Mouse (Mus musculus): Measurements from ENCODE around the gene Maml3. TPM values are rescaled to one million over a fixed set of nuclear protein-coding genes. Genes with fewer than 3 reads are reported as not detected.

Maml3 gene
- polyA plus RNA-seq, 1 experiment from 2014 or later = 5.4 TPM

GRCm38 (mm10) chr3:52044651-52045050, 60.2 kb downstream of the Maml3 start:
- Histone ChIP-seq H3K27ac (peak overlapping the region; percentile 95), H3K4me1 (replicated peaks) (peaks cover 40% of the 10 kb centered on the region), H3K4me3 (replicated peaks) (peak overlapping the region; percentile 11; the same call in 1 of the 2 replicates), H3K27me3 (no peaks in the 10 kb centered on the region), H3K4me2 (peak overlapping the region; percentile 62), H3K9me3 (no peaks in the 10 kb centered on the region), H3K9ac (replicated peaks) (peak overlapping the region; percentile 42; the same call in 1 of the 2 replicates), H3K36me3 (no peaks in the 10 kb centered on the region)
- ATAC-seq (ENCODE audit: insufficient number of reproducible peaks, insufficient read depth, low FRiP score, low TSS enrichment, low read depth) = no peak
- WGBS = 2% methylated on average over 14 of the region's 14 CpGs

GRCm38 (mm10) chr3:52043847-52044246, 61.0 kb downstream of the Maml3 start:
- H3K36me3 ChIP-seq = no peaks in the 10 kb centered on the region
- peak overlapping the region; percentile 95 for H3K27ac ChIP-seq
- no peak overlapping the region for H3K9ac ChIP-seq (replicated peaks)
- 39% methylated on average over 4 of the region's 4 CpGs for WGBS
- no peak overlapping the region for H3K4me3 ChIP-seq (replicated peaks)
- H3K4me2 ChIP-seq = no peak overlapping the region
- H3K9me3 ChIP-seq = no peaks in the 10 kb centered on the region
- ATAC-seq (ENCODE audit: insufficient number of reproducible peaks, insufficient read depth, low FRiP score, low TSS enrichment, low read depth) = no peak
- H3K4me1 ChIP-seq (replicated peaks) = peaks cover 40% of the 10 kb centered on the region
- H3K27me3 ChIP-seq = no peaks in the 10 kb centered on the region

DNA sequence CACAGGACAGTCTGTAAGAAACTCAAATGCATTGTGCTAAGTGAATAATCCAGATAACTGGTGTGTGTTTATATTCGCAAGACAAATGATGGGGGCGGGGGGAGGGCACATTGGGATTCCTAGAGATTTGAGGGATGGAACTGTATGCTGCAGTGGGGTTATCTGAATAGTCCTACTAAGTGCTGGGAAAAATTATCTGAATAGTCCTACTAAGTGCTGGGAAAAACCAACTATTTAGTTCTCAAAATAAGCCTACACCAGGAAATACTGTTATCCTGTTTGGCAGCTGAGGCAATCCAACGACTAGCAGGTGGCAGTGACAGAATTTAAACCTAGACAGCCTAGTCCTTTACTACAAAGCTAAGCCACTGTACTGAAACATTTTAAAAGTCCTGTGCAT, 62.2 kb downstream of the Maml3 start:
- Histone ChIP-seq H3K9me3 (no peaks in the 10 kb centered on the region), H3K36me3 (no peaks in the 10 kb centered on the region), H3K27me3 (no peaks in the 10 kb centered on the region), H3K9ac (replicated peaks) (no peak overlapping the region), H3K4me3 (replicated peaks) (no peak overlapping the region), H3K4me2 (no peak overlapping the region), H3K27ac (no peak overlapping the region), H3K4me1 (replicated peaks) (peaks cover 42% of the 10 kb centered on the region)
- ATAC-seq (ENCODE audit: insufficient number of reproducible peaks, insufficient read depth, low FRiP score, low TSS enrichment, low read depth) = no peak
- 83% methylated on average over 3 of the region's 3 CpGs for WGBS

- peaks cover 44% of the 10 kb centered on the region for H3K4me1 ChIP-seq (replicated peaks)
- 90% methylated on average over 7 of the region's 7 CpGs for WGBS
- H3K4me2 ChIP-seq = no peak overlapping the region
- H3K9me3 ChIP-seq = no peaks in the 10 kb centered on the region
- H3K36me3 ChIP-seq = no peaks in the 10 kb centered on the region
- H3K27ac ChIP-seq = no peak overlapping the region
- ATAC-seq (ENCODE audit: insufficient number of reproducible peaks, insufficient read depth, low FRiP score, low TSS enrichment, low read depth) = no peak
- H3K9ac ChIP-seq (replicated peaks) = no peak overlapping the region
- no peaks in the 10 kb centered on the region for H3K27me3 ChIP-seq
- H3K4me3 ChIP-seq (replicated peaks) = no peak overlapping the region
These were observed 64.9 kb downstream of the Maml3 start for GRCm38 (mm10) chr3:52039958-52040357.

- Histone ChIP-seq H3K4me3 (replicated peaks) (no peak overlapping the region), H3K27ac (no peak overlapping the region), H3K4me2 (no peak overlapping the region), H3K36me3 (no peaks in the 10 kb centered on the region), H3K4me1 (replicated peaks) (peaks cover 44% of the 10 kb centered on the region), H3K27me3 (no peaks in the 10 kb centered on the region), H3K9ac (replicated peaks) (no peak overlapping the region), H3K9me3 (no peaks in the 10 kb centered on the region)
- ATAC-seq (ENCODE audit: insufficient number of reproducible peaks, insufficient read depth, low FRiP score, low TSS enrichment, low read depth) = no peak
- 18% methylated on average over 4 of the region's 5 CpGs for WGBS
These were observed 67.6 kb downstream of the Maml3 start for GRCm38 (mm10) chr3:52037260-52037659.

DNA sequence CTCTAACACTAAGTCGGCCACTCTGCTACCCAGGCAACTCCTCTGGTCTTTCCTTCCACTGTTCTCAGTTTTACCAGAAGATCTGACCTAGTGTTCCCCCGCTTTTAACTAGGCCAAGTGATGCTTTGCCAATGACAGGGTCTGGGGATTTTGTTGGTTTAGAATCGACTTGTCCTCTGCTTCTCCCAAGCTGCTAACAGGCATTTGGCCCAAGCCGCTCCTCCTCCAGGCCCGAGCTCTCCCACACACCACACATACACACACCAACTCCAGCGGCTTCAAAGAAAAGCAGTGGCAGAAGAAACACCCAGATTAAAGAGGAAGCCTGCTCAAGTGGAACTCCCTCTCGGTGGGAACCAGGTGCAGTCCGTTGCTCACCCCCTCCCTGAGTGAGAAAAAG, 69.5 kb downstream of the Maml3 start:
- no peak overlapping the region for H3K4me3 ChIP-seq (replicated peaks)
- 34% methylated on average over 8 of the region's 8 CpGs for WGBS
- H3K9ac ChIP-seq (replicated peaks) = no peak overlapping the region
- no peaks in the 10 kb centered on the region for H3K27me3 ChIP-seq
- H3K9me3 ChIP-seq = no peaks in the 10 kb centered on the region
- ATAC-seq (ENCODE audit: insufficient number of reproducible peaks, insufficient read depth, low FRiP score, low TSS enrichment, low read depth) = no peak
- no peaks in the 10 kb centered on the region for H3K36me3 ChIP-seq
- H3K27ac ChIP-seq = no peak overlapping the region
- H3K4me2 ChIP-seq = no peak overlapping the region
- H3K4me1 ChIP-seq (replicated peaks) = peaks cover 42% of the 10 kb centered on the region

- Histone ChIP-seq H3K4me1 (replicated peaks) (peaks cover 52% of the 10 kb centered on the region), H3K36me3 (no peaks in the 10 kb centered on the region), H3K4me2 (peak overlapping the region; percentile 35), H3K27ac (0 out of 2 replicates have a peak overlapping the region, but pooled peaks have one; percentile 26), H3K9ac (replicated peaks) (no peak overlapping the region), H3K9me3 (no peaks in the 10 kb centered on the region), H3K27me3 (no peaks in the 10 kb centered on the region), H3K4me3 (replicated peaks) (no peak overlapping the region)
- no peak for ATAC-seq (ENCODE audit: insufficient number of reproducible peaks, insufficient read depth, low FRiP score, low TSS enrichment, low read depth)
- 8% methylated on average over 14 of the region's 14 CpGs for WGBS
These were observed 70.9 kb downstream of the Maml3 start for GRCm38 (mm10) chr3:52033857-52034588.

DNA sequence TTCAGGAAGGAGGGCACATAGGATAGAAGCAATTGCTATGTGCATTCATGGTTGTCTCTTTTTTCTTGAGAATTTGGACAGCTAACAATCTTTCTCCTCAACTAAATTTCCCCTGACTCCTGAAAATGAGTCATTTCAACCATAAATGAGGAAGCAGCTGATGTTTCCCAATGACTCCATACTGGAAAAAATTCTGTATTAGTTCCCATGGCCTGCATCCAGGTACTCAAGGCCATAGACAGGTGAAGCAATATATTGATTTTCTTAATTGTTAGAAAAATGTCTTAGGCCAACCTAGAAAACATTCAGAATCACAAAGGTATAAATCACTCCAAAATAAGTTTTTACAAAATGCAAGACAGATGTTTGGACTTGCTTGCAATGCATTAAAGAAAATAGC, 73.5 kb downstream of the Maml3 start:
- no peak overlapping the region for H3K9ac ChIP-seq (replicated peaks)
- peaks cover 48% of the 10 kb centered on the region for H3K4me1 ChIP-seq (replicated peaks)
- H3K27me3 ChIP-seq = no peaks in the 10 kb centered on the region
- no peak overlapping the region for H3K4me2 ChIP-seq
- no peak overlapping the region for H3K4me3 ChIP-seq (replicated peaks)
- no peak overlapping the region for H3K27ac ChIP-seq
- H3K36me3 ChIP-seq = no peaks in the 10 kb centered on the region
- no peak for ATAC-seq (ENCODE audit: insufficient number of reproducible peaks, insufficient read depth, low FRiP score, low TSS enrichment, low read depth)
- H3K9me3 ChIP-seq = no peaks in the 10 kb centered on the region

GRCm38 (mm10) chr3:52030114-52030513, 74.8 kb downstream of the Maml3 start:
- ATAC-seq (ENCODE audit: insufficient number of reproducible peaks, insufficient read depth, low FRiP score, low TSS enrichment, low read depth) = no peak
- no peaks in the 10 kb centered on the region for H3K27me3 ChIP-seq
- no peaks in the 10 kb centered on the region for H3K9me3 ChIP-seq
- H3K4me2 ChIP-seq = peak overlapping the region; percentile 39
- H3K27ac ChIP-seq = no peak overlapping the region
- WGBS = 50% methylated on average over 10 of the region's 10 CpGs
- peak overlapping the region; percentile 9; the same call in 1 of the 2 replicates for H3K4me3 ChIP-seq (replicated peaks)
- no peak overlapping the region for H3K9ac ChIP-seq (replicated peaks)
- H3K36me3 ChIP-seq = no peaks in the 10 kb centered on the region
- peaks cover 43% of the 10 kb centered on the region for H3K4me1 ChIP-seq (replicated peaks)

GRCm38 (mm10) chr3:52029661-52030081, 75.2 kb downstream of the Maml3 start:
- peaks cover 38% of the 10 kb centered on the region for H3K4me1 ChIP-seq (replicated peaks)
- H3K36me3 ChIP-seq = no peaks in the 10 kb centered on the region
- no peak for ATAC-seq (ENCODE audit: insufficient number of reproducible peaks, insufficient read depth, low FRiP score, low TSS enrichment, low read depth)
- no peak overlapping the region for H3K27ac ChIP-seq
- H3K4me2 ChIP-seq = peak overlapping the region; percentile 39
- WGBS = 21% methylated on average over 12 of the region's 12 CpGs
- no peaks in the 10 kb centered on the region for H3K9me3 ChIP-seq
- no peaks in the 10 kb centered on the region for H3K27me3 ChIP-seq
- 0 out of 2 replicates have a peak overlapping the region, but pooled peaks have one; percentile 23 for H3K9ac ChIP-seq (replicated peaks)
- H3K4me3 ChIP-seq (replicated peaks) = peak overlapping the region; percentile 9; the same call in 1 of the 2 replicates

- ATAC-seq (ENCODE audit: insufficient number of reproducible peaks, insufficient read depth, low FRiP score, low TSS enrichment, low read depth) = no peak
- no peaks in the 10 kb centered on the region for H3K27me3 ChIP-seq
- no peak overlapping the region for H3K4me2 ChIP-seq
- H3K36me3 ChIP-seq = no peaks in the 10 kb centered on the region
- no peak overlapping the region for H3K27ac ChIP-seq
- peaks cover 23% of the 10 kb centered on the region for H3K4me1 ChIP-seq (replicated peaks)
- WGBS = 70% methylated on average over 7 of the region's 7 CpGs
- no peaks in the 10 kb centered on the region for H3K9me3 ChIP-seq
- no peak overlapping the region for H3K4me3 ChIP-seq (replicated peaks)
- no peak overlapping the region for H3K9ac ChIP-seq (replicated peaks)
These were observed 76.9 kb downstream of the Maml3 start for GRCm38 (mm10) chr3:52027972-52028371.

- no peak for ATAC-seq (ENCODE audit: insufficient number of reproducible peaks, insufficient read depth, low FRiP score, low TSS enrichment, low read depth)
- no peak overlapping the region for H3K9ac ChIP-seq (replicated peaks)
- H3K27me3 ChIP-seq = no peaks in the 10 kb centered on the region
- 51% methylated on average over 7 of the region's 7 CpGs for WGBS
- H3K27ac ChIP-seq = no peak overlapping the region
- no peaks in the 10 kb centered on the region for H3K36me3 ChIP-seq
- no peak overlapping the region for H3K4me2 ChIP-seq
- H3K4me1 ChIP-seq (replicated peaks) = peaks cover 10% of the 10 kb centered on the region
- no peaks in the 10 kb centered on the region for H3K9me3 ChIP-seq
- no peak overlapping the region for H3K4me3 ChIP-seq (replicated peaks)
These were observed 82.4 kb downstream of the Maml3 start for GRCm38 (mm10) chr3:52022486-52022885.

Data from limb, embryonic 12.5 days (tissue).